Mouse (Mus musculus) adrenal gland, adult (tissue): ENCODE measurements around the gene Ahnak.

ENCODE experiments used
- DNase-seq, 2 experiments: peaks; one replicate each; pipeline ENCODE4 v3.0.0; 2022 to 2023; ENCODE audit warnings: low spot score in 1 of 2; ENCODE audit not compliant: inconsistent age in 2 of 2

Ahnak gene

GRCm38 (mm10) chr19:8989066-8989566 lies at the start of gene Ahnak:
Gene Ahnak (plus strand): TSS chr19:8989284.
- peak; percentile 88 to 96 for DNase-seq

GRCm38 (mm10) chr19:8940526-8941133 lies 48.5 kb upstream of the Ahnak start:
- peak in 1 of 2 experiments; percentile 17 for DNase-seq

GRCm38 (mm10) chr19:8941136-8941514 lies 48.0 kb upstream of the Ahnak start:
- peak in 1 of 2 experiments; percentile 38 for DNase-seq

GRCm38 (mm10) chr19:8941515-8942217 lies 47.4 kb upstream of the Ahnak start, which contains the start of gene Mta2:
Gene Mta2 (plus strand): TSS chr19:8941875.
- peak; percentile 96 to 99 for DNase-seq

- peak in 1 of 2 experiments; percentile 73 for DNase-seq
Observed at GRCm38 (mm10) chr19:8942276-8942964, 46.7 kb upstream of the Ahnak start.

GRCm38 (mm10) chr19:8943047-8943446 lies 46.0 kb upstream of the Ahnak start:
- DNase-seq: no peak

- DNase-seq: no peak
Observed at GRCm38 (mm10) chr19:8944062-8944461, 45.0 kb upstream of the Ahnak start.

- peak; percentile 78 to 93 for DNase-seq
Observed at GRCm38 (mm10) chr19:8944750-8945149, 44.3 kb upstream of the Ahnak start.

- no peak for DNase-seq
Observed at GRCm38 (mm10) chr19:8945251-8945650, 43.8 kb upstream of the Ahnak start.

- DNase-seq: no peak
Observed at GRCm38 (mm10) chr19:8946929-8947328, 42.2 kb upstream of the Ahnak start.

- no peak for DNase-seq
Observed at GRCm38 (mm10) chr19:8950190-8950589, 38.9 kb upstream of the Ahnak start.

- no peak for DNase-seq
Observed at GRCm38 (mm10) chr19:8952241-8952640, 36.8 kb upstream of the Ahnak start.

GRCm38 (mm10) chr19:8953135-8954039 lies 35.7 kb upstream of the Ahnak start, which contains the start of gene Tut1:
Gene Tut1 (plus strand): TSS chr19:8953847.
- DNase-seq: peak; percentile 93 to 98

GRCm38 (mm10) chr19:8954171-8954570 lies 34.9 kb upstream of the Ahnak start:
- DNase-seq: peak in 1 of 2 experiments; percentile 69

- DNase-seq: no peak
Observed at GRCm38 (mm10) chr19:8962256-8962655, 26.8 kb upstream of the Ahnak start.

- DNase-seq: peak; percentile 40 to 61
Observed at GRCm38 (mm10) chr19:8965075-8965474, 24.0 kb upstream of the Ahnak start.

GRCm38 (mm10) chr19:8965771-8966170 lies 23.3 kb upstream of the Ahnak start:
- peak; percentile 51 to 75 for DNase-seq

GRCm38 (mm10) chr19:8966198-8966589 lies 22.9 kb upstream of the Ahnak start:
- DNase-seq: no peak

GRCm38 (mm10) chr19:8966590-8967372 lies 22.3 kb upstream of the Ahnak start, which contains the start of gene Eef1g:
Gene Eef1g (plus strand): TSS chr19:8967041.
- DNase-seq: peak; percentile 99 to 100

GRCm38 (mm10) chr19:8967373-8967743 lies 21.7 kb upstream of the Ahnak start:
- no peak for DNase-seq
